Mouse (Mus musculus) urinary bladder, postnatal 36 days (tissue): ENCODE measurements at regions not wholly inside any gene's neighbourhood (a gene's known extent, or its start where the extent isn't known, plus 50 kb on each side); places are given as distances from the start of the nearest gene placed in this dataset.
A peak's percentile ranks its signal among the peaks of the same experiment; 100 is the strongest.

Experiments used
- DNase-seq, 2 experiments: peaks; one replicate each; pipeline ENCODE4 v3.0.0; 2022; ENCODE audit warnings: low spot score in 2 of 2, mixed read lengths in 1 of 2

DNA sequence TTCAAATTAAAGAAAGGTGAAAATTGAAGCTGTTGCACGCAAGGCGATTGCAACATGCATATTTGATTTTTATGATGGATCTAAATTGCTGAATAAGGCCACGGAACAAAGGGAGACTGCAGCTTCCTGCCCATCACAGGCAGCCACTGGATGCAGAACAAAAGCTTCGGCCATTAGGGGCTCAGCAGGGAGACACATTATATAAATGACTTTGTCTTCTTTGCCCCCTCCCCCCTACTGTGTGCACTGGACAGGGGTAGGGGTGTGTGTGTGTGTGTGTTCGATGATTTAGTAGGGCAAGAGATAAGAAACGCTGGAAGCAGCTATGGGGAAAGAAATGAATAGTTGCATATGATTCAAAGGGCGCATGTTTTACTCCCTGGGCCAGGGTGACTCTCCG, 481.2 kb upstream of the Pmfbp1 start:
- no peak for DNase-seq

- no peak for DNase-seq
Observed at GRCm38 (mm10) chr8:109013577-109013976, 480.2 kb upstream of the Pmfbp1 start.

DNA sequence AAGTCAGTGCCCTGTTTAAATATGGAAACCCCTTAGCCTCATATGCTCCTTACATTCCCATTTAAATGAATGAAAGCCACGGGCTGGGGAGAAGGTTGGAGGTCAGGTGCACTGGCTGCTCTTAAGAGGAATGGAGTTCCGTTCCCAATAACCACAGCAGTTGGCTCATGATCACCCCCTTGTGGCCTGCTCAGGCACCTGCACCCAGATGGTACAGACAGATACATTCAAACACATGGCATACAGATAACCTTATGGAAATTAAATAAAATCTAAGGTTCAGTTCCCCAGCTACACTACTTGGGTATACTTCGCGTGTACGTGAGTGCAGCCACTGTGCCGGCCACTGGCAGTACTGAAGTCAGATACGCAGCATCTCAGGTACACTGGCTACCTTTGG, 479.1 kb upstream of the Pmfbp1 start:
- peak in 1 of 2 experiments; percentile 6 for DNase-seq

DNA sequence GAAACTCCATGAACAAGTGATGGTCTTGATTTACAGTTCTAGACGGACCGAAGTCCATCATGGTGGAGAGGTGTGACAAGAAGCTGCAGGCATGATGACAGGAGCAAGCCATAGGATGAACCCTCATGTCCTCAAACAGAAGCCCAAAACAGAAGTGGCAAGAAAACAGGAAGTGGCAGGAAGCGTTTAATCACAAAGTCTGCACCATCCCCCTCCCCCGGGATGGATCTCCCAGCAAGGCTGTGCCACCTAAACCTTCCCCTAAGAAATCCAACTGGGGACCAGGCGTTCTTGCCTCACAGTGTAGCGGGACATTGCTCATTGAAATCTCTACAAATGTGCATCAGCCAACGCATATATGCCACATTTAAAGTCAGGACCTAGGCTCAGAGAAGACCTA, 474.3 kb upstream of the Pmfbp1 start:
- DNase-seq: no peak

GRCm38 (mm10) chr8:109020102-109020501, 473.7 kb upstream of the Pmfbp1 start:
- DNase-seq: no peak

DNA sequence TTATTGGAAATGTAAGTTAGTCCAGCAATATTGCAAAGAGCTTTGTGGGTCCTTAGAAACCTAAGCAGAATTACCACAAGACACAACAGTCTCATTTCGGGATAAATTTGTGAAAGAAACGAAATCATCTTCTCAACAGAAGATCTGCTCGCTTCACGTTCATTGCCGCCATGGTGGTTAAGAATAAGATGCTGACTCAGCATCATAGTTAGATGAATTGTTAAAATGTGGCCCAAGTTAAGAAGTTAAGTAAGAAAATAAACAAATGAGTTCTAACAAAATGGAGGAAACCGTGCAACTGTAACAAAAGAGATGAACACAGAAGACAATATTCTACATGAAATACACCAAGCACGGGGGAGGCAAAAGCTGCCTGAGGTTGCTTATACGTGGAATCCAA, 465.9 kb upstream of the Pmfbp1 start:
- DNase-seq: no peak

- DNase-seq: no peak
Observed at GRCm38 (mm10) chr8:109053608-109054007, 440.2 kb upstream of the Pmfbp1 start.

- no peak for DNase-seq
Observed at GRCm38 (mm10) chr8:109059152-109059551, 434.7 kb upstream of the Pmfbp1 start.

DNA sequence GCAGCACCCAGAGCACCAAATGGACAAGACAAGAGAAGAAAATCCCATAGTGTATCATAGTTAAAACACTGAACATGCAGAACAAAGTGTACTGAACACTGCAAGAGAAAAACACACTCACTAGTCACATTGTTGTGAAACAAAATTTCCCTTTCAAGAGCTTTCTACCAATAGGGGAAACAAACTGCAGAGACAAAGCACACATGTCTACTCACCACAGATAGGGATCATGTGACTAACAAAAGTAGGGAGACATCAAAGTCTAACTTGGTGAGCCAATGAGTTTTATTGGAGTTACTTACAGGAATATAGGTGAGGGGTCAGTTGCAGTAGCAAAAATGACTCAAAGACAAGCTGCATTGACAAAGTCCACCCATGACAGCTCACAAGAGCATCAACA, 431.5 kb upstream of the Pmfbp1 start:
- DNase-seq: no peak

- DNase-seq: no peak
Observed at GRCm38 (mm10) chr8:109073715-109074114, 420.1 kb upstream of the Pmfbp1 start.

GRCm38 (mm10) chr8:109075006-109075405, 418.8 kb upstream of the Pmfbp1 start:
- DNase-seq: no peak

- no peak for DNase-seq
Observed at GRCm38 (mm10) chr8:109079223-109079622, 414.6 kb upstream of the Pmfbp1 start.

GRCm38 (mm10) chr8:109081295-109081694, 412.5 kb upstream of the Pmfbp1 start:
- peak; percentile 14 to 15 for DNase-seq

DNA sequence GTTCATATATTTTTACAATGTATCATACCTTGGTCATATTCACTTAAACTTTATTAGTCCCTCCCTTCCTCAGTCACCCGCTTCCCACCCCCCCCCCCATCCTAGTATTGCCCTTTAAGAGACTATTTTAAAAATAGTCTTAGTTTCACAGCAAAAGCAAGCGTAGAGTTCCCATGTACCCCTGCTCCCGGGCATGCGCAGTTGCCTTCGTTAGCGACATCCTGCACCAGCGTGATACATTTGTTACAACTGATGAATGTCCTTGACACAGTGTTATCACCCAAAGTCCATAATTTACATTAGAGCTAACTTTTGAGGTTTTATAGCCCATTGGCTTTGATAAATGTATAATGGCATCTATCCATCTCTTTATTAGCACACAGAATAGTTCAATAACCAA, 408.7 kb upstream of the Pmfbp1 start:
- DNase-seq: no peak

DNA sequence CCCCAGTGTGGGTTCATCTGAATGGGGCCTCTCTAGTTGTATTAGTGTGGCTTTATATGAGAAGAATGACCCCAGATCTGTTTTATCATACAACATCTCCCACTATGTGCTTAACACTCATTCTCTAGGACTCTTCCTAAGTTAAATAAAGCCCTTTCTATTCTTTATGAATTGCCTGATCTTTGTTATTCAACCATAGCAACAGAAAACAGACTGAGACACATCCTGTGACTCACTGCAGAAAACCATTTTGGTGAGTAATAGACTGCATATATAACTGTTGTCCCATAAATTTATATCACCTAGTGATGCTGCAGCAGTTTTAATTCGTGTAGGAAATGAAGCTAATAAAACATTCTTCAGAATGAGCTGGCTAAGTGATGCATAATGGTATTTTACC, 406.0 kb upstream of the Pmfbp1 start:
- DNase-seq: no peak

DNA sequence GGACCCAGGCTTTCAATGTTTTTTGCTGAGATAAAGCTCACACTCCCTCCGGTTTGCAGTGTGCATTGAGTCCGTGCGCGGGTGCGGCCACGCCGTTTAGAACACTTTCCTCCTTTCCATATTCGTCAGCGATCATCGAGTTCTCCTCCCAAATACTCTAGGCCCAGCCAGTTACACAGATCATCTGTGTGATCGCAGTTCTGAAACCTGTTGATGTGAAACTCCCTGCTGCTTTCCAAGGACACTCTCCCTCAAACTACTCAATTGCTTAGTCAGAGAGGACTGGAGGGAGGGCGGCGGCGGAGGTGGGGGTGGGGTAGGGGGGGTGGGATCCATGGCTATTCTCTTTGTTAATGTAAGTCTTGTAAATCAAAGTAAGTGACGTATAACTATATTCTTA, 394.2 kb upstream of the Pmfbp1 start:
- DNase-seq: no peak

- DNase-seq: no peak
Observed at GRCm38 (mm10) chr8:109101416-109101815, 392.4 kb upstream of the Pmfbp1 start.

DNA sequence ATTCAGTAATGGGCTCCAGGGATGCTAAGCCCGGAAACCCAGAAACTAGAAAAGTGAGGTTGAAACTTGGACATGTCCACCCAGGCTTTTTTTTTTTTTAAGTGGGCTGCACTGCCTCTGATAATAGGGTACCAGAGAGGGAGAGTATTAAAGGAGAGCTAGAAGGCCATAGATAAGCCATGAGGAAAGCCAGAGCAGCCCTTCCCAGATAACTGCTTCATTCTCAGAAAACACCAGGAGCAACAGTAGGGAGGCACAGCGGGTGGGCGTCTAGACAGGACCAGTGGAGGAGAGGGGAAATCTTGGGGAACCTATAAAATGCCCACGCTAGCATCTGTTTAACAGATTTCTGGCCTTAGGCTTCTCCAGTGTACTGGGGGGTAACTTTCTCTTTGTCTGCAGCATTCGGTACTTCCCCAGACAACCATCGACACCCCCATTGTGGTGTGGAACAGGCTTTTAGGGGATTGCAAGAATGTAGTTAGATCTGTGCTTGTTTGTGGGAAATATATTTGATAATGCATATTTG, 389.0 kb upstream of the Pmfbp1 start:
- DNase-seq: no peak

GRCm38 (mm10) chr8:109105693-109106092, 388.1 kb upstream of the Pmfbp1 start:
- no peak for DNase-seq

GRCm38 (mm10) chr8:109106971-109107370, 386.9 kb upstream of the Pmfbp1 start:
- DNase-seq: no peak

DNA sequence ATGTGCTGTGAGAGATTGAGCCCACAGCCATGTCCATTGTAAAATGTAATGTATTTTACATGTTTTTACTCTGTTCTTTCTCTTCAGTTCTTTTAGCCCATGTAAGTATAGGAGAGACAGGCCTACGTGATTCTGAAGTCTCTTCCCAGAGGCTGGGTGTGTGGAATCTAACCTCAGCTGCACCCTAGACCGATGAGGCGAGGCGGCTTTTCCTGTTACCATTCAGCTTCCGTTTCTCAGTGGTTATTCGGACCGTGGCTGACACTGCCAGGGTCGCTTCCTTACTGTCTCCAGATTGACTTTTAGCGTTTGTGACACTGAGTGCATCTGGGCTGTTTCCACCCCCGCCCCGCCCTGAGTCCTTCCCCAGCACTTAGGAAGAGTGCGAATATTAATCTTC, 386.1 kb upstream of the Pmfbp1 start:
- no peak for DNase-seq

DNA sequence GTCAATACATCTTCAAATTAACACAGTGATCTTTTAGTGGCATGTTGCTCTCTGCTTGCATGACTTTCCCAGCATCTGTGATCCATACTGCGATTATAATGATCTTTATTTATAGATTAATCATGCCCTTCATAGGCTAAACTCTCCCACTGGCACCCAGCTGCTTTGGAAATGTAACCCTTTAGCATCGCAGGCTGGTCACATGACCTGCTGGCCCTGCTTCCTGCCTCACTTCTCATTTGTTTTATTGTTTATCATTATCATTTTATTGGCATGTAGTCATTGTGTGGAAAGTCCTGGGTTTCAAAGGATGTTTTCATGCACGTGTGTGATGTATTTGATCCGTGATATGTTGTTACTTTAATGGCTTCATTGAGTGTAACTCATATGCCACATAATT, 384.4 kb upstream of the Pmfbp1 start:
- no peak for DNase-seq

DNA sequence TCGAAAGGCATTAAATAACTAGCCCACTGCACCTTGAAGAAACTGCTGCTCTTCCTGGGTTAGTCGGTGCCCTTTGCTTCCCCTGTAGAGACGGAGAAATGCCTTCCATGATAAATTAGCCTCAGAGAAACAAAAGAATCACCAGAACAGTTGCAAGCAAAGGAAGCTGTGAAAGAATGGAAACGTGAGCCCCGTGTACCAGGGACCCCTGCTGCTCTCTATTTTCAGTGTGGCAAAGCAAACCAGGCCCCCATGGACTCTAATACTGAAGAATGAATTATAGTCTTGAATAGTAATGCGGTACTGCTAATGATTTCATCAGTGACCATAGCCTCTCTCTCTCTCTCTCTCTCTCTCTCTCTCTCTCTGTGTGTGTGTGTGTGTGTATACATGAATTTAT, 372.1 kb upstream of the Pmfbp1 start:
- no peak for DNase-seq

DNA sequence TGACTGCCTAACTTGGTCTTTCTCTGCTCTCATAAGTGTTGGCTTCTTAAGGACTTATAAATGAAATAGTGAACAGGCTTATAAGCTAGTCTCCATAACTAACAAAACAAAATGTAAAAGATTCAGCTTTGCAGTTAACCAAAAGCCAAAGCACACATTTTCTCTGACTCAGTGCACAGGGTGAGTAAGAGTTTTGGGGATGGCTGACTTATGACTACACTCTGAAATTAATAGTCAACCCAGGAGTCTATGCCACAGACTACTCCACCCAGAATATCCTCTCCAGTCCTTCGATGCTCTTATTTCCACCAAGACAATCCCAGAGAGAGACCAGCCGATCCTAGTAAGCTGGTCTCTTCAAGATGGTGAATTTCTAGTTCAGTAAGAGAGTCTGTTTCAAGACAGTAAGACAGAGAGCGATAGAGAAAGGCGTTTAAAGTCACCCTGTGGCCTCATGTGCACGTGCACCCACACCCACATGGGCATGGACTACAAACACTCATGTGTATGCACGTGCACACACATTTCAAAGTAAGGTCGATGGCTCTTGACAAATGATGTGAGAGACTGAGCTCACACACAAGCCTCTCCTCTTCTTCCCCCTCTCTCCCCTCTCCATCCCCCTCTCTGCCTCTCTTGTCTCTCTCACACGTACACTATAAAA, 351.2 kb upstream of the Pmfbp1 start:
- no peak for DNase-seq
